Mouse (Mus musculus): Measurements from ENCODE around the gene Bloc1s4.

DNA sequence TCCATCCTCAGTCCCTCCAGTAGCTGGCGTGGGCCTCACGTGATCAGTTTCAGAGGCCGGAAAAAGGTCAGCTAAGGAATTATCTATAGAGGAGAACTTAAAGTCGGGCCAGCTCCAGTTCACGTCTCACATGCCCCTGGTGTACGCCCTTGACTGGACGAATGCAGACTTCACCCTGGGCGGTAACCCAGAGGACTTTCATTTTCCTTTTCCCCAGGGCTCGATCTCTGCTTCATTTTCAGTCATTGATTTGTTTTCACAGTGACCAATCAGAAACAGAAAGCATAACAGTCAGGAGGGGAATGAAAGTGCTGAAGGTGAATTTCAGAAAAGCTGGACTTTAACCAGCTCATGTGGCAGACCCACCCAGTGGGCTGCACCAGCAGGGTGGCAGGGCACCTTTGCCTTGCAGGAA, 22.1 kb downstream of the Bloc1s4 start:
- TF ChIP-seq POLR2A (IDR thresholded peaks at IDR 0.05; ENCODE audit: borderline replicate concordance, low read depth, low read length): no peak
- TF ChIP-seq CTCF (IDR thresholded peaks at IDR 0.05; ENCODE audit: low read depth, low read length): no peak

Measured in bone marrow macrophage, adult 2 months (primary cell).